Mouse (Mus musculus) thymus, postnatal 36 days (tissue): ENCODE results near the gene Jarid2.

Experiments used
- DNase-seq, 2 experiments: peaks; one replicate each; pipeline ENCODE4 v3.0.0; 2022; ENCODE audit warnings: mixed read lengths in 2 of 2

Jarid2 gene

DNA sequence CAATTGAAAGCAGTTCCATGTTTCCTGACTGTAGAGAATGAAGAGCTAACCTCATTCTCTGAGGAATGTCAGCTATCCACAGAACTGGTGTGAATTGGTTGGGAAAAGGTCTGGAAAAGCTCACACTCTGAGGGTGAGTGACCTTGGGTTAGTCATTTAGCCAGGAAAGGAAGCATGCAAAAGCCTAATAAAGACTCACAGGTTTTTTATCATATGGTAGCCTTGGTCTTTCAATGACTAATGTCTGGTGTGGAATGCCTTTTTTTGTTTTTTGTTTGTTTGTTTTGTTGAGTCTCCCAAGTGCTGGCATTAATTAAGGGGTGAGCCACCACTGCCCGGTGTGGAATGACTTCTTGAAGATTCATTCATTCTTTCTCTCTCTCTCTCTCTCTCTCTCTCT is 55.3 kb downstream of the Jarid2 start:
- no peak for DNase-seq

DNA sequence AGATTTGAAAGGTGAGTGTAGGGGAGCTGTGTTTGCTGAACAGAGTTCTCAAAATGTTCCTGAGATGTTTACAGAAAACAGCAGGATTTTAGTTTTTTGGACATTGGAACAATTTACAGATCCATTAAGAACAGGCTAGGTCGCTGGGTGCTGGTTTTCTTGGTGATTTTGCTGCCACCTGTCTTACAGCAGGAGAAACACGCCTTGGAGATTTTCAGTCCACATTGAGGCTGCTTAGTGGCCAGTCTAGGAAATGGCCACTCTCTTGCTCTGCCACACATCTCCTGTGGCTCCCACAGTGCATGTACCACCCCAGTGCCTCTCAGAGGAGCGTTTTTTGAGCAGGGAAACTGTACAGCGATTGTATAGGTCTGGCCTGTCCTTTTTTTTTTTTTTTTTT is 57.0 kb downstream of the Jarid2 start:
- no peak for DNase-seq

- no peak for DNase-seq
These were observed 59.3 kb downstream of the Jarid2 start for GRCm38 (mm10) chr13:44788352-44789125.

DNA sequence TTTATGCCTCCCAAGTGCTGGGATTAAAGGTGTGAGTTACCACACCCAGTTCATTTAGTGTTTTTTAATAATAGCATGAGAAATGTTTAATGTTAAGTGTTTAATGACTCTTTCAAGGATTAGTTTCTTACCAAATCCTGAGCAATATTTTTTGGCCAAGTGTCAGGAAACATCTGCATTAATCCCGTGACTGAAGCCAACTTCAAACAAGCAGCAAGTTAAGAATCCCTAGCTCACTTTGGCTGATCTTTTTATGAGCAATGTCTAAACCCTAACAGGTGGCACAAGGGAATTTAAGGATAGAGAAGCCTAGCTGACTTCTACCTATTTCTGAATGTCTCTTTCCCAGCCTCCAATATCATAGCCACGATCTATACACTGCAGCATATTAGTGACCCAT is 60.7 kb downstream of the Jarid2 start:
- DNase-seq = no peak

- DNase-seq = no peak
These were observed 63.2 kb downstream of the Jarid2 start for GRCm38 (mm10) chr13:44792361-44792892.

GRCm38 (mm10) chr13:44795891-44796290 is 66.6 kb downstream of the Jarid2 start:
- no peak for DNase-seq

DNA sequence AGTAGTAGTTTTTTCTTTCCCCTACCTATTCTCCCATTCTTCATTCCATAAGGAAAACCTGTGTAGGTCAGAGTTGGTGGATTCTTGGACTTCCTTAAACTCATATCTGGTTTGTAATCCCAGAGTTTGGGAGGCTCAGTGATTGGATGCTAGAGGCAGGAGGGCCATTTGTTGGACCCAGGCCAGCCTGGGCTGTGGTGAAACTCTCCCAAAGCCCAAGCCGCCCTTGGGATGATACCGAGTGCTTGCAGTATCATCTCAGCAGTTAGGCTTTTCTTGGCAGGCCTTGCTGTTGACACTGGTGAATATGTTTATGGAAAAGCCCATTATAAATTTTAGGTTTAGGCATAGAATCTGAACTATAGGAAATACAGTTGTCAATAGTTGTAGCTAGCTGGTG is 67.5 kb downstream of the Jarid2 start:
- DNase-seq = no peak

DNA sequence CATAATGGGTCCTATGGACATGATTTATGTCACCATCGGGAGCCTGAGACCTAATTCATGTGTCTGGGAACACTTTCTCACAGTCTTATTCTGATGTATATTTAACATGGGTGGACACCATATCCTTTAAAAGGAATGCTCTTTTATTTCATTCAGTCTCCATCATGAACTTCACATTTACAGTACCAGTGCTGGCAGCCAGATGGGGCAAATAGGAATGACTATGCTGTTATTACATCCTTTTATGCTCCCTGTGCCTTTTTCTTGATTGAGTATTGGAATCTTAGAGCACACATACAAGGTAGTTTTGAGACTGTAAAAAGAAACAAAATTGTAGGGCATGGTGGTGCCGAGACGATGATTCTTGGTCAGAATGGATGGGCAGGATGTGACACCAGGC is 69.0 kb downstream of the Jarid2 start:
- no peak for DNase-seq

DNA sequence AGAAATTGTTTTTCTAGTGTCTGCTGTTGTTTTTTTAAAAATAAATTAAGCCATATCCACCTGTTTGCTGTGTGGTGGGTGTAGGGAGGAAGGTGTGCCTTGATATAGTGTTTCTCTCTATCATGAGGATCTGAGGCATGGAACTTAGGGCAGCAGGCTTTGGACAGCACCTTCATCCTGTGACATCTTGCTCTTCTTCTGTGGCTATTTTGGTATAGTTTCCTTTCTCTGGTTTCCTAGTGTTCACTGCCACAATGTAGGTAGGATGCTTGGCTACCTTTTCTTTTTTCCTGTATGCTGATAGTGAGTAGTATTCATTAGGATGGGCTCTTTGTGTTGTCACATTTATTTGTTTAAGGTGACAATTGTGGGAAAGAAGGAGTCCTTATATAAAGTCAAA is 69.9 kb downstream of the Jarid2 start:
- no peak for DNase-seq

DNA sequence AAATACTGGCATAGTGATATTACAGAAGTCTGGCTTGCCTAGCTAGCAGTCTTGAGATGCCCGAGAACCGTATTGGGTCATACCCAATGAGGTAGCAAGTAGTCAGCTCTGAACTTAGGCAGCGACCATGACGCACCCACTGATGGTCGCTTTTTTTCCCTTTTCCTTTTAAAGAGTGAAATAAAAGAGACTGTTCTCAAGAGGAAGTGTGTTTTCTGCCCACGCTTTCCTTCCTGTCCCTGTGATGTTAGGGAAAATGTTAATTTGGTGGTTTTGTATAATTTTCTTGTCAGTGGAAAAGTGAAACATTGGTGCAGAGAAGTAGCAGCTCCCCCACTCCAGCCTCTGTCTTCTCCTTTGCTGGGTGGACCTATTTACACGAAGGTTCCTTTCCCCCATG is 70.8 kb downstream of the Jarid2 start:
- peak; percentile 18 to 29 for DNase-seq

GRCm38 (mm10) chr13:44804876-44805275 is 75.6 kb downstream of the Jarid2 start:
- peak; percentile 55 to 62 for DNase-seq

- no peak for DNase-seq
These were observed 79.0 kb downstream of the Jarid2 start for GRCm38 (mm10) chr13:44808307-44808706.

DNA sequence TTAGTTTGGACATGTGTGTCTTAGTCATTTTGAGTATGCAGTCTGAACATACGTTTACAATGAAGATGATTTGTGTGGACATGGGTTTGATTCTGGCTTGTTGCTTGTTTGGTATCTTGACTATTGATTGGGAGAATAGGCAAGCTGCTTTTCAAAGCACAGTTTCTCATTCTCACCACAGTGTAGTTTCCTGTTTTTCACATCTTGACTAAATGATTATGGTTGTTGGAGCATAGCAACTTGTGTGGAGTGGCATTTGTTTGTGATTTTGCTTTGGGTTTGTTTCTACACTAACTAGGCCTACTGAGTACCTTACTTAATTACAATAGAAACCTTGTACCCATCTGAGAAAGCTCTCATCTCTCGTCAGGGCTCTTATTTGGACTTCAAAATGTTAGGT is 81.7 kb downstream of the Jarid2 start:
- no peak for DNase-seq

GRCm38 (mm10) chr13:44811601-44812000 is 82.3 kb downstream of the Jarid2 start:
- DNase-seq = no peak

GRCm38 (mm10) chr13:44812381-44812780 is 83.1 kb downstream of the Jarid2 start:
- no peak for DNase-seq

- peak; percentile 19 to 51 for DNase-seq
These were observed 90.1 kb downstream of the Jarid2 start for GRCm38 (mm10) chr13:44819400-44819799.

DNA sequence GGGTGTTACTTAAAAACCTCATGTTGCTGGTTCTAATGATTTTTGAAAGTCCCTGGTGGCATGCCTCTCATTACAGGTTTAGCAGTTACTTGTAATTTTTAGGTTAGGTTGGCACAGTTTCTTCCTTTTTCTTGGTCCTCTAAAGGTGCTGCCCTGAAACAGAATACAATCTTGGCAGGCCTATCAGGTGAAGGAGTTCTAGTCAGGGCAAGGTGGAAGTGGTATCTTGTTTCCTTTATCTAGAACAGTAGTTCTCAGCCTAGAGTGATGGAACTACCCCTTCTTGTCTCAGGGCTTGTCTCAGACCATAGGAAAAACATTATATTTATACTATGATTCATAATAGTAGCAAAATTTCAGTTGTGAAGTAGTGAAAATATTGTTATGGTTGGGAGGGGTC is 93.3 kb downstream of the Jarid2 start:
- no peak for DNase-seq

DNA sequence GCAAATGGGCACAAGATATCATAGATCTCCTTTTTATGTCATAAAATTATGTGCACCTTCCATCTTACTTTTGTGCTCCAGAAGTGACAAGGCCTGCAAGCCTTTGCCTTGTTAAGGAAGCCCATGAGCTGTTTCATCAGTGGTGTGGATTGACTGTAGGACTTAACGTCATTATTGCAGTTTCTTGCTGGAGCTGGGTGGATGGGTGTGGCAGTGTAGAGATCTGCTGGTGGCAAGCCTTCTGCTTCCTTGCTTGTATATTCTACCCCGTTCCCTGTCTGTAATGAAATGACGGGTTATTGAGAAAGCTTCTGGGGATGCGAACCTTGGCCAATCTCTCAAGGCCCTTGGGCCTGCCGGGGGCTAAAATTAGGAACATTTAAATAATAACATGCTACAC is 99.6 kb downstream of the Jarid2 start:
- DNase-seq = no peak

DNA sequence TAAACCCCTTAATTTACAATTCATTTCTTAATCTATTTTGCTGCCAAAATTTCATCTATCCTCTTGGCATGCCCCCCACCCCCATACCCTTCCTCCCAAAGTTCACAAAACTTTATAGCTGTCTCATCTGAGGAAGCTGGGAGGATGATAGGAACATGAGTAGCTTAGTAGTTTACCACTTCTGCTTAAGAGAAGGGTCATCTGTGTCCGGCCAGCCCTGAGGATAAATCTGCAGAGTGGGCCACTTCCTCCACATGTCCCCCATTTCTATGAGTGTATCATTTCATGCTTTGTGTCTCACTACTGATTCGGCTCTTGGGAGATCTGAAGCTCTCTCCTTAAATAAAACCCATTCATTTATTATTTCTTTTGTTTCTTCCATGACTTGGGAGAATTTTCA is 102.8 kb downstream of the Jarid2 start:
- no peak for DNase-seq

- no peak for DNase-seq
These were observed 103.6 kb downstream of the Jarid2 start for GRCm38 (mm10) chr13:44832866-44833265.

- DNase-seq = no peak
These were observed 104.1 kb downstream of the Jarid2 start for GRCm38 (mm10) chr13:44833353-44833752.

GRCm38 (mm10) chr13:44837445-44837844 is 108.2 kb downstream of the Jarid2 start:
- DNase-seq = no peak

GRCm38 (mm10) chr13:44839866-44840835 is 110.9 kb downstream of the Jarid2 start:
- DNase-seq = no peak

DNA sequence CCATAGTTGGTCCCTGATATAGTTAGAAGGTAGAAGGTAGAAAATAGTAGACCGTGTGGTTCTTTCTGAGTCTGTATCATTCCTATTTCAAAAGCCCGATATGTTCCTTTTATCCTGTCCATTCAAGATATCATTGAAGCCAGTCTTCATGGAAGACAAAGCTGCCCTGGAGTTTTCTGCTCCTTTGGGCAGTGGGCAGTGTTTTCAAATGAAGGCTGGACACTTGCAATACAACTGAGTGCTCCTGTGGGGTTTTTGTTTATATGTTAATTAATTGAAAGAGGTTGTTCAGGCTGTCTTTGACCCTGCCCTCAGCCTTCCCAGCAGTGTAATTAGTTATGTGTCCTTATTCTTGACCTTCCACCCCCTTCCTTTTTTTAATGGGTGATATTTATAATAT is 122.2 kb downstream of the Jarid2 start:
- DNase-seq = no peak
